Mouse (Mus musculus) adrenal gland, postnatal 10 days (tissue): ENCODE results near the gene Rnf150. TPM values are rescaled to one million over a fixed set of nuclear protein-coding genes. Genes with fewer than 3 reads are reported as not detected.

Experiments used
- total RNA-seq, 2 experiments: library from RNA; stranded (reverse); gene quantifications; 2 replicates each; pipeline ENCODE4 v1.2.3; 2021

Rnf150 gene
- total RNA-seq, 2 experiments from 2014 or later: 10.7 to 15.4 TPM

Other genes with a start within 250 kb of the Rnf150 start
- gene Zfp330, start 89.2 kb upstream of the Rnf150 start, total RNA-seq: 10 to 100 TPM; 38.6 to 40.9 TPM